10 mouse cellular contexts compared by ENCODE assay signal in genomic region chr8:125963807-125964211, GRCm38 (mm10). TPM values are rescaled to one million over a fixed set of nuclear protein-coding genes. Genes with fewer than 3 reads are reported as not detected.
DNase-seq lines count a peak whose midpoint lies in the region; ATAC-seq and TF ChIP-seq lines count a peak whose summit lies in the region.
"Had no signal": no experiment of that assay in that cellular context is flagged by ENCODE, and none has a peak within 500 bp of the region (broad histone marks: within the 10 kb centered on the region; RNA-seq: fewer than 3 reads in every experiment).

No protein-coding gene starts in this region.

- WGBS in heart, embryonic 13.5 days, result 3% methylated on average over 11 of the region's 11 CpGs
- whole genome bisulfite sequencing in forebrain, embryonic 11.5 days, result 5% methylated on average over 11 of the region's 11 CpGs
- WGBS in limb, embryonic 15.5 days, result 5% methylated on average over 11 of the region's 11 CpGs

- H3K36me3 ChIP-seq in heart, embryonic 13.5 days, result no peaks in the 10 kb centered on the region
- no peaks in the 10 kb centered on the region for H3K36me3 ChIP-seq in ES-E14 (ENCODE audit: control insufficient read depth, insufficient read depth, low read length, poor library complexity, severe bottlenecking)
- H3K36me3 ChIP-seq in forebrain, embryonic 11.5 days (ENCODE audit: control insufficient read depth, insufficient read depth, low read length), result no peaks in the 10 kb centered on the region
- no peaks in the 10 kb centered on the region for H3K36me3 ChIP-seq in limb, embryonic 15.5 days

- peaks cover 6% of the 10 kb centered on the region; the same call in 1 of the 2 replicates for H3K9me3 ChIP-seq in heart, embryonic 13.5 days
- no peaks in the 10 kb centered on the region for H3K9me3 ChIP-seq in ES-E14 (ENCODE audit: control insufficient read depth, insufficient read depth, low read depth, low read length)
- peaks cover 5% of the 10 kb centered on the region; the same call in 1 of the 2 replicates for H3K9me3 ChIP-seq in forebrain, embryonic 11.5 days (ENCODE audit: control insufficient read depth, low read length)
- no peaks in the 10 kb centered on the region for H3K9me3 ChIP-seq in limb, embryonic 15.5 days

- H3K9ac ChIP-seq in heart, embryonic 13.5 days, result peak overlapping the region; percentile 61
- H3K9ac ChIP-seq in ES-E14 (ENCODE audit: insufficient read depth, low read depth, low read length, poor library complexity, severe bottlenecking), result no peak overlapping the region
- H3K9ac ChIP-seq in forebrain, embryonic 11.5 days (ENCODE audit: low read length), result no peak overlapping the region
- no peak overlapping the region for H3K9ac ChIP-seq in limb, embryonic 15.5 days

- in situ Hi-C loops in ES-E14 (cut with MboI; ENCODE audit: low sequenced_read_pairs in 2 of 2, unreplicated experiment in 2 of 2), result no loop called here

- peak overlapping the region; percentile 40 for H3K4me3 ChIP-seq in heart, embryonic 13.5 days
- peak overlapping the region; percentile 33 to 38; a peak in 3 of 4 replicates for H3K4me3 ChIP-seq in ES-E14 (ENCODE audit: insufficient read depth in 1 of 2, low read depth in 1 of 2, low read length in 2 of 2, poor library complexity in 1 of 2, severe bottlenecking in 1 of 2)
- no peak overlapping the region for H3K4me3 ChIP-seq in forebrain, embryonic 11.5 days (ENCODE audit: low read depth, low read length)
- H3K4me3 ChIP-seq in limb, embryonic 15.5 days, result no peak overlapping the region

- peak overlapping the region; percentile 71 for H3K4me2 ChIP-seq in heart, embryonic 13.5 days
- H3K4me2 ChIP-seq in forebrain, embryonic 11.5 days (ENCODE audit: low read depth, low read length, severe bottlenecking), result 0 out of 2 replicates have a peak overlapping the region, but pooled peaks have one; percentile 18
- 0 out of 2 replicates have a peak overlapping the region, but pooled peaks have one; percentile 22 for H3K4me2 ChIP-seq in limb, embryonic 15.5 days

- no peak overlapping the region for H3K27ac ChIP-seq in heart, embryonic 13.5 days (replicated peaks)
- H3K27ac ChIP-seq in ES-E14 (ENCODE audit: insufficient read depth, low read depth, low read length, poor library complexity, severe bottlenecking), result peak overlapping the region; percentile 72
- no peak overlapping the region for H3K27ac ChIP-seq in forebrain, embryonic 11.5 days (ENCODE audit: low read depth, low read length)
- no peak overlapping the region for H3K27ac ChIP-seq in limb, embryonic 15.5 days

- intact Hi-C loops in heart, postnatal 14 days (cut with DNase I), result no loop called here

- H3K4me1 ChIP-seq in heart, embryonic 13.5 days, result peaks cover 9% of the 10 kb centered on the region; the same call in 1 of the 2 replicates
- peaks cover 2 to 14% of the 10 kb centered on the region in 2 experiments; a peak in 2 of 4 replicates for H3K4me1 ChIP-seq in ES-E14 (ENCODE audit: control insufficient read depth in 2 of 2, insufficient read depth in 2 of 2, low read length in 2 of 2, poor library complexity in 1 of 2)
- 0 out of 2 replicates have a peak, but pooled peaks cover 2% of the 10 kb centered on the region for H3K4me1 ChIP-seq in forebrain, embryonic 11.5 days (replicated peaks; ENCODE audit: control insufficient read depth, insufficient read depth, low read length)
- peaks cover 5% of the 10 kb centered on the region; the same call in 1 of the 2 replicates for H3K4me1 ChIP-seq in limb, embryonic 15.5 days

- peaks cover 39% of the 10 kb centered on the region for H3K27me3 ChIP-seq in heart, embryonic 13.5 days (replicated peaks)
- peaks cover 6% of the 10 kb centered on the region; the same call in 1 of the 2 replicates for H3K27me3 ChIP-seq in forebrain, embryonic 11.5 days (ENCODE audit: control insufficient read depth, insufficient read depth, low read length)
- H3K27me3 ChIP-seq in limb, embryonic 15.5 days, result peaks cover 17% of the 10 kb centered on the region

- ATAC-seq in heart, embryonic 13.5 days (ENCODE audit: extremely low read depth, insufficient number of reproducible peaks, low FRiP score, low TSS enrichment), result no peak
- ATAC-seq in forebrain, embryonic 11.5 days (replicated peaks; ENCODE audit: low FRiP score), result no peak
- no peak for ATAC-seq in limb, embryonic 15.5 days (ENCODE audit: insufficient number of reproducible peaks, low FRiP score, low TSS enrichment, low read depth)

- DNase-seq in heart, postnatal 14 days, result no peak
- DNase-seq in ES-E14 (ENCODE audit: low read depth, low spot score), result no peak
- DNase-seq in forebrain, embryonic 11.5 days (ENCODE audit: low spot score), result no peak
- no peak for DNase-seq in yolk sac, embryonic 10.5 days (ENCODE audit: low spot score)
- no peak for DNase-seq in right cerebral cortex, adult 2 months (ENCODE audit: low spot score in 2 of 2)
- DNase-seq in gastrocnemius, postnatal 10 days, result no peak
- DNase-seq: heart, postnatal 10 days had no signal

TF ChIP-seq in ES-E14, 5 proteins besides CTCF, POLR2A, EP300 and RAD21:
- no peak for TF ChIP-seq ZC3H11A (IDR thresholded peaks at IDR 0.05; ENCODE audit: borderline replicate concordance, low read depth, low read length)
- TF ChIP-seq CHD2 (IDR thresholded peaks at IDR 0.05; ENCODE audit: low read depth, low read length), result no peak
- TF ChIP-seq MAFK (IDR thresholded peaks at IDR 0.05; ENCODE audit: insufficient read depth, low read depth, low read length), result no peak
- no peak for TF ChIP-seq HCFC1 (IDR thresholded peaks at IDR 0.05; ENCODE audit: borderline replicate concordance, insufficient read depth, low read length)
- no peak for TF ChIP-seq ZNF384 (IDR thresholded peaks at IDR 0.05; ENCODE audit: low read depth, low read length)

RNA-seq across cellular contexts. Expression of gene Kcnk1, which starts 31.2 kb away (rescaled TPM):
- polyA plus RNA-seq in heart, embryonic 13.5 days (2015; fragmentation: Nextera tagmentation; extraction: Ambion mirVana), result 3.0 and 3.8 TPM in 2 replicates
- total RNA-seq in heart, postnatal 14 days (2021), result not detected
- 28.0 and 51.9 TPM in 2 replicates for total RNA-seq in ES-E14 (2012; rRNA removed)
- polyA plus RNA-seq in forebrain, embryonic 11.5 days (2014; fragmentation: Nextera tagmentation; extraction: Ambion mirVana), result 8.3 and 8.9 TPM in 2 replicates
- 25.7 and 25.8 TPM in 2 replicates for polyA plus RNA-seq in limb, embryonic 15.5 days (2015; fragmentation: Nextera tagmentation; extraction: Ambion mirVana)
- 1 to 10 TPM; 2.7 to 4.0 TPM for total RNA-seq in gastrocnemius, postnatal 10 days (2021)

RNA-seq across cellular contexts. Expression of gene Map3k21, which starts 53.6 kb away (rescaled TPM):
- 0.23 and 0.28 TPM in 2 replicates for polyA plus RNA-seq in heart, embryonic 13.5 days (2015; fragmentation: Nextera tagmentation; extraction: Ambion mirVana)
- under 1 TPM; 0.24 to 0.36 TPM for total RNA-seq in heart, postnatal 14 days (2021)
- 0.04 and 0.11 TPM in 2 replicates for total RNA-seq in ES-E14 (2012; rRNA removed)
- polyA plus RNA-seq in forebrain, embryonic 11.5 days (2014; fragmentation: Nextera tagmentation; extraction: Ambion mirVana), result 0.08 TPM in 1 of 2 replicates, not detected in the other
- 0.26 and 0.27 TPM in 2 replicates for polyA plus RNA-seq in limb, embryonic 15.5 days (2015; fragmentation: Nextera tagmentation; extraction: Ambion mirVana)
- under 1 TPM; 0.21 to 0.41 TPM for total RNA-seq in gastrocnemius, postnatal 10 days (2021)
- total RNA-seq: megakaryocyte-erythroid progenitor cell, adult 5-6 weeks had no signal

Comparison
In these comparisons a context has a peak if more than half of its experiments do, and no peak if none do; other contexts are left out.
1. H3K4me2 ChIP-seq: peak in every context shown above with its lines; median percentile 71 in heart, embryonic 13.5 days; 22 in limb, embryonic 15.5 days; 18 in forebrain, embryonic 11.5 days.
2. H3K4me3 ChIP-seq: peak in heart, embryonic 13.5 days (single experiment) and ES-E14 (2 of 2); none in forebrain, embryonic 11.5 days (single experiment) and limb, embryonic 15.5 days (single experiment).